Mouse (Mus musculus) monocyte, adult 59 days (primary cell): Measurements from ENCODE around the gene Ms4a2. TPM values are rescaled to one million over a fixed set of nuclear protein-coding genes. Genes with fewer than 3 reads are reported as not detected.

Experiments used
- total RNA-seq, 2 experiments: library from RNA; stranded (reverse); gene quantifications; one replicate each; pipeline ENCODE4 v1.2.4; 2023

Ms4a2 gene
- not detected for total RNA-seq

GRCm38 (mm10) chr19:11623551-11623950, at the start of gene Ms4a2:
Gene Ms4a2 (minus strand): TSS chr19:11623719.

GRCm38 (mm10) chr19:11660459-11660858, 36.9 kb upstream of the Ms4a2 start, which contains the start of gene Oosp2:
Gene Oosp2 (minus strand): TSS chr19:11660559.

GRCm38 (mm10) chr19:11640732-11641131, 17.2 kb upstream of the Ms4a2 start, which contains the start of gene Ms4a3:
Gene Ms4a3 (minus strand): TSS chr19:11640851.

GRCm38 (mm10) chr19:11604603-11605002, 18.9 kb downstream of the Ms4a2 start, which contains the start of gene Ms4a6d:
Gene Ms4a6d (minus strand): TSS chr19:11604849.

Other genes with a start within 250 kb of the Ms4a2 start
- gene Ms4a4a, start 248.2 kb downstream of the Ms4a2 start, total RNA-seq: 100 to 1,000 TPM; 115 to 190 TPM
- gene Ms4a4c, start 218.9 kb downstream of the Ms4a2 start, total RNA-seq: 100 to 1,000 TPM; 107 to 165 TPM
- 10 to 100 TPM; 15.5 to 22.1 TPM for gene Ms4a4b, start 180.2 kb downstream of the Ms4a2 start, total RNA-seq
- 100 to 1,000 TPM; 684 to 762 TPM for gene Ms4a6c, start 154.4 kb downstream of the Ms4a2 start, total RNA-seq
- gene Gm8369, start 137.8 kb downstream of the Ms4a2 start, total RNA-seq: 10 to 100 TPM in 1 of 2 experiments, 1 to 10 TPM in 1; 6.4 to 11.0 TPM
- 100 to 1,000 TPM; 117 to 227 TPM for gene Ms4a6b, start 107.2 kb downstream of the Ms4a2 start, total RNA-seq
- not detected for gene Ms4a4d, start 86.9 kb downstream of the Ms4a2 start, total RNA-seq
- 10 to 100 TPM; 65.5 to 88.8 TPM for gene Ms4a6d, start 18.9 kb downstream of the Ms4a2 start, total RNA-seq
- gene Ms4a3, start 17.1 kb upstream of the Ms4a2 start, total RNA-seq: not detected
- gene Oosp2, start 36.8 kb upstream of the Ms4a2 start, total RNA-seq: not detected
- gene Oosp1, start 67.4 kb upstream of the Ms4a2 start, total RNA-seq: not detected
- gene Oosp3, start 73.3 kb upstream of the Ms4a2 start, total RNA-seq: not detected
- not detected for gene Gif, start 123.8 kb upstream of the Ms4a2 start, total RNA-seq
- gene Mrpl16, start 146.7 kb upstream of the Ms4a2 start, total RNA-seq: 10 to 100 TPM; 20.4 to 22.3 TPM
- 10 to 100 TPM; 33.8 to 39.4 TPM for gene Stx3, start 195.7 kb upstream of the Ms4a2 start, total RNA-seq
- not detected for gene Olfr1417, start 215.5 kb upstream of the Ms4a2 start, total RNA-seq
- not detected for gene Olfr1418, start 237.3 kb upstream of the Ms4a2 start, total RNA-seq